Mouse (Mus musculus): ENCODE measurements around the gene Sik3.

GRCm38 (mm10) chr9:46149392-46149791 is 136.8 kb downstream of the Sik3 start:
- TF ChIP-seq POLR2A (IDR thresholded peaks at IDR 0.05; ENCODE audit: extremely low read depth, insufficient read depth, low read length): no peak
- TF ChIP-seq CTCF (IDR thresholded peaks at IDR 0.05; ENCODE audit: extremely low read depth, insufficient read depth, low read length): no peak

Data from cortical plate, adult 2 months (tissue).